Mouse (Mus musculus) cortical plate, adult 2 months (tissue): ENCODE data around the gene Cd5. TPM values are rescaled to one million over a fixed set of nuclear protein-coding genes. Genes with fewer than 3 reads are reported as not detected.

Experiments used
- H3K27ac ChIP-seq: fragments of 200-500 bp; 2 replicates; pipeline ENCODE4 v1.5.1; 2012; ENCODE audit warnings: low read length, control low read depth, inconsistent platforms; ENCODE audit not compliant: insufficient read depth
- H3K4me1 ChIP-seq: fragments of 200-500 bp; 2 replicates; pipeline ENCODE4 v1.6.1; 2011; ENCODE audit warnings: low read length; ENCODE audit not compliant: control insufficient read depth, insufficient read depth
- H3K4me3 ChIP-seq: fragments of 200-500 bp; 2 replicates; pipeline ENCODE4 v1.5.1; 2011; ENCODE audit warnings: mild to moderate bottlenecking, low read length, control low read depth; ENCODE audit not compliant: insufficient read depth
- CTCF ChIP-seq: fragments of 200-500 bp; IDR thresholded peaks from 2 replicates; pipeline ENCODE4 v1.5.1; 2011; ENCODE audit warnings: mild to moderate bottlenecking, control low read depth, low read length; ENCODE audit not compliant: insufficient read depth; ENCODE audit errors: extremely low read depth
- POLR2A ChIP-seq: fragments of 200-500 bp; IDR thresholded peaks from 2 replicates; pipeline ENCODE4 v1.6.1; 2011; ENCODE audit warnings: mild to moderate bottlenecking, low read length, control low read depth; ENCODE audit not compliant: insufficient read depth; ENCODE audit errors: extremely low read depth
- polyA plus RNA-seq: library from polyadenylated mRNA; depleted of rRNA; stranded (reverse); fragments of >200 nt; gene quantifications from 2 replicates; pipeline ENCODE4 v1.2.3, GENCODE M21; 2012

Gene Cd5
- polyA plus RNA-seq, 1 experiment, result 0.08 TPM

DNA sequence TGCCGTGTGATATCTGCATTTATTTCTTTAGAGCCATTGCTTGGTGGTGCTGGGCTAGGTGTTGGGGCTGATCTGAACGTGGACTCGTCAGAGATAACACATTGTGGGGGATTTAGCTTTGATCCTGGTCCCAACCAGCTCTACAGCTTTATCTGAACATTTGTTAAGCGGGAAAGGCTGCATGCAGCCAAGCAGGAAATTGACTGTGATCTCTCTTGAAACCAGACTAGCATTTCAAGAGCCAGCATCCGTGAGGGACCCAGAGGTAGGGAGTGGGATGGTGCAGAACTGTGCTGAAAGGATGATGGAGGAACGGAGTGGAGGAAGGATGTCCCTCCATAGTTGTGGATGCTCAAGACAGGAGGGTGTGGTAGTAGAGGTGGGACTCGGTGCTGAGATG is 34.6 kb upstream of the Cd5 start:
- peaks cover 5% of the 10 kb centered on the region; the same call in 1 of the 2 replicates for H3K4me1 ChIP-seq
- no peak overlapping the region for H3K27ac ChIP-seq
- H3K4me3 ChIP-seq, result no peak overlapping the region
- no peak for TF ChIP-seq POLR2A
- no peak for TF ChIP-seq CTCF

GRCm38 (mm10) chr19:10772866-10773265 is 34.1 kb upstream of the Cd5 start:
- no peak overlapping the region for H3K4me3 ChIP-seq

DNA sequence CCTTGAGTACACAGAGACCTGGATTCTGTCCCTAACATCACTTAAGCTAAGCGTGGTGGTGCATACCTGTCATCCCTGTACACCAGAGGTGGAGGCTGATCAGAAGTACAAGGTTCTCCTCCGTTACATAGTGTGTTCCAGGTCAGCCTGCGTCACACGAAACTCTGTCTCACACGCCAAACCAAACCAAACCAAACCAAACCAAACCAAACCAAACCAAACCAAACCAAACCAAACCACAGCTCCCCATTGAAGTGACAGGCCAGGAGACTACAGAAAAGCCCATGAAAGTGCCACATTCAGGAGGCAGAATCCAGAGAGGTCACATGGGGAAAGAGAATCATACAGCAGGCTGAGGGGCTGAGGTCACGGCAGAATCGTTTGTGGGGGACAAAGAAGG is 33.2 kb upstream of the Cd5 start:
- H3K4me3 ChIP-seq, result no peak overlapping the region
- H3K27ac ChIP-seq, result no peak overlapping the region
- TF ChIP-seq POLR2A (no peak), CTCF (no peak)
- H3K4me1 ChIP-seq, result peaks cover 5% of the 10 kb centered on the region; the same call in 1 of the 2 replicates

More at GRCm38 (mm10) chr19:10772866-10773265, 34.1 kb upstream of the Cd5 start:
- TF ChIP-seq CTCF (no peak), POLR2A (no peak)
- H3K4me1 ChIP-seq, result peaks cover 5% of the 10 kb centered on the region; the same call in 1 of the 2 replicates
- H3K27ac ChIP-seq, result no peak overlapping the region

GRCm38 (mm10) chr19:10769429-10770195 is 30.8 kb upstream of the Cd5 start:
- TF ChIP-seq CTCF (no peak), POLR2A (no peak)
- H3K4me3 ChIP-seq, result no peak overlapping the region
- peaks cover 5% of the 10 kb centered on the region; the same call in 1 of the 2 replicates for H3K4me1 ChIP-seq
- peak overlapping the region; percentile 35; the same call in 1 of the 2 replicates for H3K27ac ChIP-seq

GRCm38 (mm10) chr19:10768694-10769428 is 30.1 kb upstream of the Cd5 start:
- Histone ChIP-seq H3K4me3 (no peak overlapping the region), H3K4me1 (peaks cover 5% of the 10 kb centered on the region; the same call in 1 of the 2 replicates), H3K27ac (peak overlapping the region; percentile 35; the same call in 1 of the 2 replicates)
- TF ChIP-seq POLR2A, result no peak
- no peak for TF ChIP-seq CTCF

GRCm38 (mm10) chr19:10767631-10768030 is 28.8 kb upstream of the Cd5 start:
- Histone ChIP-seq H3K4me3 (no peak overlapping the region), H3K4me1 (peaks cover 3% of the 10 kb centered on the region), H3K27ac (no peak overlapping the region)
- no peak for TF ChIP-seq CTCF
- no peak for TF ChIP-seq POLR2A

GRCm38 (mm10) chr19:10763381-10764031 is 24.7 kb upstream of the Cd5 start:
- Histone ChIP-seq H3K4me1 (peaks cover 7% of the 10 kb centered on the region), H3K27ac (no peak overlapping the region), H3K4me3 (no peak overlapping the region)
- no peak for TF ChIP-seq CTCF
- TF ChIP-seq POLR2A, result no peak

DNA sequence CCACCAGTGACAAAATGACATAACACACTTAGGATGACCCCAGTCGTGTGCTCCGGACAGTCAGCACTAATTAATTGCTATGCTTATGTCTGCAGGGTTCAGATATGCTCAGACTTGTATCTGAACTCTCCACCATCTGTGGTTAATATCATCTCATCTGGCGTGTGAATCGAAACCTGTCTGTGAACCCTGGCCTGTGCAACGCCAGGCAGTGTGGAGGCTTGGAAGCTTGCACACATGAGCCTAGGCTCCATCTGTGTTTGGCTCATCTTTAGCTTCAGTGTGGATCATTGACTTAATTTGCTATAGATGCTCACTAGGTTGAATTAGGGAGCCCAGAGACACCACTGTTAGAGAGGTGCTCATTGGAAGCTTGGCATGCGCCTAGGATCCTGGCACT is 23.7 kb upstream of the Cd5 start:
- TF ChIP-seq CTCF, result no peak
- TF ChIP-seq POLR2A, result no peak
- Histone ChIP-seq H3K4me3 (no peak overlapping the region), H3K27ac (no peak overlapping the region), H3K4me1 (peaks cover 7% of the 10 kb centered on the region)

DNA sequence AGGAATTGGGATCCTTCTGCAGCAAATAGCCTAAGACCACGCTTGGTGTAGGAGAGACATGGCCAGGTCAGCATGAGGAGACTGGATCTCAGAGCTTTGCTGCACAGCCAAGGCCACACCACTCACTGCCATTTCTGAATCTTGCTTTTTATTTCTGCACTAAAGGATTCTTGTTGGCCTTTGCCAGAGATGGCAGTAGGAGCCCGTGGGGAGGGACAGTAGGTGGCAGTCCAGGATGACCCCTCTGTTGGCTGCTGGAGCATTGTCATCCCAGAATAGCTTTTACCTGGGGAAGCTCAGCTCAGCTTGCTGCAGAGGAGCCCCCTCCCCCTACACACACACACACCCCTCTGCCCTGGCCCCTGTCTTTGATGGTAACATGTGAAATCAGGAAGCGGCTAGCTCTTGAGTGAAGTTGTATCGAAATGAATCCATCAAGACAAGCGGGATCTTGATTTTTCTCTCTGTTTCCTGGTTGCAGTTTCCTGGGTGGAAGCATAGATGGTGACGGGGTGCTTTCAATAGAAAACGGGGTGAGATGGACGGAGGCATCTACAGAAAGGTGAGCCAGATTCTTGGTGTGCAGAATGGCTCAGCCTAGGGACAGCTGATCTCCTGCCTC is 23.1 kb upstream of the Cd5 start:
- H3K27ac ChIP-seq, result no peak overlapping the region
- no peak for TF ChIP-seq POLR2A
- TF ChIP-seq CTCF, result no peak
- H3K4me3 ChIP-seq, result no peak overlapping the region
- H3K4me1 ChIP-seq, result peaks cover 7% of the 10 kb centered on the region
